Mouse (Mus musculus) left cerebral cortex, adult 8-10 months (tissue): ENCODE measurements at regions not wholly inside any gene's neighbourhood (a gene's known extent, or its start where the extent isn't known, plus 50 kb on each side); places are given as distances from the start of the nearest gene placed in this dataset.

Source experiments
- DNase-seq, 2 experiments: peaks; one replicate each; pipeline ENCODE4 v3.0.0; 2022; ENCODE audit warnings: low spot score in 2 of 2

- no peak for DNase-seq
These were observed 86.0 kb upstream of the Xpo1 start for GRCm38 (mm10) chr11:23169742-23170428.

GRCm38 (mm10) chr11:23170813-23171212, 85.0 kb upstream of the Xpo1 start:
- no peak for DNase-seq

- DNase-seq, result no peak
These were observed 84.1 kb upstream of the Xpo1 start for GRCm38 (mm10) chr11:23171760-23172159.

- DNase-seq, result no peak
These were observed 74.2 kb upstream of the Xpo1 start for GRCm38 (mm10) chr11:23181647-23182046.

- no peak for DNase-seq
These were observed 70.6 kb upstream of the Xpo1 start for GRCm38 (mm10) chr11:23185211-23185610.

DNA sequence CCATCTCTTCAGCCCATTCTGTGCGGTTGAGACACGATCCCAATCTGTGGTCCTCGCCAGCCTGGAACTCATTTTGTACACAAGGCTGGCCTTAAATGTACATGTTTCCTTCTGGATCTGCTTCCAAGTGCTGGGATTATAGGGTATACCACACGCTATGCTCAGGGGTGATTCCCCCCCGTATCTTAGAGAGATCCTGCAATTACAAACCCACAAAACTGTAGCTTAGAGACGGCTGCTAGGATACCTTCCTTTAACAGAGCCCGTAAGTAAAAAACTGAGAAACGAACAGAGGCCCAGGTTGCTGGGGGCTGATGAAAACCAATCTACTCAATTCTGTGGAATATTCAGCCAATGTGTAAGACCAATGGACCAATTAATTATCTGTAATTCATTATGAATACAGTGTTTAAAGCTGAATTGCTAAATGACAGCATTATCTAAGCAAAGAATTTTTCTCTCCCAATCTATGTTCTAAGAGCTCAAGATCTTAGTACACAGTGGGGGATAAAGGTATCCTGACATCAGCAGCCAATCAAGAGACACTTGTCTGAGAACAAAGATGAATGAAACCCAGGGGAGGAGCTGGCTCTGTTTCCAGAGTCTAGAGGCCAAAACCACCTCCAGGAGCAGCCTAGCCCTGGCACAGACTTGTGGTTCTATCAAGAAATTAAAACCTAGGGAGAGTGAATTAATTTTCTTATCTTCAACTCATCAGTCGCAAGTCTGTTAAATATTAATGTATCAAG, 54.0 kb upstream of the Xpo1 start:
- DNase-seq, result no peak

DNA sequence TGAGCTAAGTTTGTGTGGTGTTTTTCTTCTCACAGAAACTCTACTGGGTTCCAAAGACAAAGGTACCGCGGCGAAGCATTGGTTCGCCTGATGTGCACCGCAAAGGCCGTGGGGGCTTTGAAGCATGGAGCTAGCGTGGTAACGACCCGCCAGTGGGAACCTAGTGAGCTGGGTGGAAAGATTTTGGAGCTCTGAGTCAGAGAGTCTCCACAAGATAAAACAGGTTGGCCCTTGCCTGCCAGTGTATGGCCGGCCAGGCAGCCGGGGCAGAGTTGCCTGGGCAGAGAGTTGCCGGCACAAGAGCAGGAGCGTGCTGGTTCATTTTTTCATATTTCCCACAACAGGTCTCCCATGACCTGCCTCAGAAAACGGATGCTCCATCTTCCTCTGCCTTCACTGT, 52.3 kb upstream of the Xpo1 start:
- no peak for DNase-seq

GRCm38 (mm10) chr11:23204041-23204440, 51.8 kb upstream of the Xpo1 start:
- no peak for DNase-seq
